Mouse (Mus musculus): Measurements from ENCODE around the gene Cdh12. TPM values are rescaled to one million over a fixed set of nuclear protein-coding genes. Genes with fewer than 3 reads are reported as not detected.

Gene Cdh12
- not detected in 2 replicates for total RNA-seq (2012; rRNA removed)

DNA sequence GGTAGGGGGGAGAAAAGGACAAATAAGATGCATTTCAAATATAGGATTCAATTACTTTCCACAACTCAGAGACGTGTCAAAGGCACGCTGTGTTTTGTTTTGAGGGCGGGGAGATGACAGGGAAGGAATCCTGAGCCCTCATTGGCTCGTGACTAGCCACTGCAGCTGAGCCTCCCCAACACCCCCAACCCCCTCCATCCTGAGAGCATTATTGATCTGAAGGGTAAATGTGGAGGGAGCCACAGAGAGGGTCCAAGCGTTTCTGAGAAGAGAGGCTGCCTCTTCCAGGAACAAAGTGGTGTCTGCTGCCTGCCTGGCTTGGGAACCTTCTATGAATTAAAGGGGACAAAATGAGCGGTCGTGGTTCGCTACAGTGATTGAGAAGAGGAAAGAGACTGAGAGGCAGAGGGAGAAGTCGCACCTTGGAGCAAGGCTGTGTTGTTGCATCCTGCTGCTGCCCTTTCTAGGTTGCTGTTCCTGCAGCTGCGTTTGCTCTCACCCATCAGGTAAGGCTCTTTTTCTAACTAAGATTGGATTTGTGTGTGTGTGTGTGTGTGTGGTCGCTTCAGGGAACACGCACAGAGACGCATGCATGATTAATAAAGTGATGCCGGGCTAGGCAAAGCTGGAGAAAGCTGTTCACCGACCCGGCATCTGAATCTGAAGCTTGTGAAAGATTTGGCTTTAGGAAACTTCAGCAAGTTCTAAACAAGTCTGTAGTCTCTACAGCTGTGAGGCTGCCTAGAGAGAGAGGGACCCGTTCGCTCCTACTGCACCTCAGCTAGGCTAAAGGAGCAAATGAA is at the start of gene Cdh12:
Cdh12 (plus strand) TSS at position 405 of the 803 bp plus-strand sequence.
- Histone ChIP-seq H3K4me3 (ENCODE audit: insufficient read depth in 1 of 2, low read depth in 1 of 2, low read length in 2 of 2, poor library complexity in 1 of 2, severe bottlenecking in 1 of 2) (no peak within 1 kb of the TSS), H3K9me3 (ENCODE audit: control insufficient read depth, insufficient read depth, low read depth, low read length) (no peaks in the 10 kb centered on the region), H3K9ac (ENCODE audit: insufficient read depth, low read depth, low read length, poor library complexity, severe bottlenecking) (no peak within 1 kb of the TSS), H3K36me3 (ENCODE audit: control insufficient read depth, insufficient read depth, low read length, poor library complexity, severe bottlenecking) (no peaks in the 10 kb centered on the region), H3K4me1 (ENCODE audit: control insufficient read depth in 2 of 2, insufficient read depth in 2 of 2, low read length in 2 of 2, poor library complexity in 1 of 2) (no peaks in the 10 kb centered on the region), H3K27ac (ENCODE audit: insufficient read depth, low read depth, low read length, poor library complexity, severe bottlenecking) (no peak within 1 kb of the TSS)
- in situ Hi-C loops (cut with MboI; ENCODE audit: low sequenced_read_pairs in 2 of 2, unreplicated experiment in 2 of 2) = no loop called here
- no peak for DNase-seq (ENCODE audit: low read depth, low spot score)
- TF ChIP-seq ZC3H11A (IDR thresholded peaks at IDR 0.05; ENCODE audit: borderline replicate concordance, low read depth, low read length) = no peak
- TF ChIP-seq MAFK (IDR thresholded peaks at IDR 0.05; ENCODE audit: insufficient read depth, low read depth, low read length) = no peak
- TF ChIP-seq HCFC1 (IDR thresholded peaks at IDR 0.05; ENCODE audit: borderline replicate concordance, insufficient read depth, low read length) = no peak
- no peak for TF ChIP-seq CHD2 (IDR thresholded peaks at IDR 0.05; ENCODE audit: low read depth, low read length)
- TF ChIP-seq ZNF384 (IDR thresholded peaks at IDR 0.05; ENCODE audit: low read depth, low read length) = no peak

- no peaks in the 10 kb centered on the region for H3K36me3 ChIP-seq (ENCODE audit: control insufficient read depth, insufficient read depth, low read length, poor library complexity, severe bottlenecking)
- in situ Hi-C loops (cut with MboI; ENCODE audit: low sequenced_read_pairs in 2 of 2, unreplicated experiment in 2 of 2) = no loop called here
- H3K4me3 ChIP-seq (ENCODE audit: insufficient read depth in 1 of 2, low read depth in 1 of 2, low read length in 2 of 2, poor library complexity in 1 of 2, severe bottlenecking in 1 of 2) = no peak overlapping the region
- no peaks in the 10 kb centered on the region for H3K9me3 ChIP-seq (ENCODE audit: control insufficient read depth, insufficient read depth, low read depth, low read length)
- peak; percentile 1 for DNase-seq (ENCODE audit: low read depth, low spot score)
- H3K4me1 ChIP-seq (ENCODE audit: control insufficient read depth in 2 of 2, insufficient read depth in 2 of 2, low read length in 2 of 2, poor library complexity in 1 of 2) = no peaks in the 10 kb centered on the region
- no peak overlapping the region for H3K27ac ChIP-seq (ENCODE audit: insufficient read depth, low read depth, low read length, poor library complexity, severe bottlenecking)
- H3K9ac ChIP-seq (ENCODE audit: insufficient read depth, low read depth, low read length, poor library complexity, severe bottlenecking) = no peak overlapping the region
- no peak for TF ChIP-seq HCFC1 (IDR thresholded peaks at IDR 0.05; ENCODE audit: borderline replicate concordance, insufficient read depth, low read length)
- TF ChIP-seq CHD2 (IDR thresholded peaks at IDR 0.05; ENCODE audit: low read depth, low read length) = no peak
- no peak for TF ChIP-seq MAFK (IDR thresholded peaks at IDR 0.05; ENCODE audit: insufficient read depth, low read depth, low read length)
- TF ChIP-seq ZC3H11A (IDR thresholded peaks at IDR 0.05; ENCODE audit: borderline replicate concordance, low read depth, low read length) = no peak
- no peak for TF ChIP-seq ZNF384 (IDR thresholded peaks at IDR 0.05; ENCODE audit: low read depth, low read length)
Observed at GRCm38 (mm10) chr15:20403596-20403995, 45.5 kb upstream of the Cdh12 start.

GRCm38 (mm10) chr15:20413397-20413796 is 35.7 kb upstream of the Cdh12 start:
- no peak for DNase-seq (ENCODE audit: low read depth, low spot score)
- Histone ChIP-seq H3K4me3 (ENCODE audit: insufficient read depth in 1 of 2, low read depth in 1 of 2, low read length in 2 of 2, poor library complexity in 1 of 2, severe bottlenecking in 1 of 2) (no peak overlapping the region), H3K9ac (ENCODE audit: insufficient read depth, low read depth, low read length, poor library complexity, severe bottlenecking) (no peak overlapping the region), H3K36me3 (ENCODE audit: control insufficient read depth, insufficient read depth, low read length, poor library complexity, severe bottlenecking) (no peaks in the 10 kb centered on the region), H3K9me3 (ENCODE audit: control insufficient read depth, insufficient read depth, low read depth, low read length) (no peaks in the 10 kb centered on the region), H3K4me1 (ENCODE audit: control insufficient read depth in 2 of 2, insufficient read depth in 2 of 2, low read length in 2 of 2, poor library complexity in 1 of 2) (no peaks in the 10 kb centered on the region), H3K27ac (ENCODE audit: insufficient read depth, low read depth, low read length, poor library complexity, severe bottlenecking) (no peak overlapping the region)
- TF ChIP-seq ZC3H11A (IDR thresholded peaks at IDR 0.05; ENCODE audit: borderline replicate concordance, low read depth, low read length) (no peak), ZNF384 (IDR thresholded peaks at IDR 0.05; ENCODE audit: low read depth, low read length) (no peak), CHD2 (IDR thresholded peaks at IDR 0.05; ENCODE audit: low read depth, low read length) (no peak), MAFK (IDR thresholded peaks at IDR 0.05; ENCODE audit: insufficient read depth, low read depth, low read length) (no peak), HCFC1 (IDR thresholded peaks at IDR 0.05; ENCODE audit: borderline replicate concordance, insufficient read depth, low read length) (no peak)
- in situ Hi-C loops (cut with MboI; ENCODE audit: low sequenced_read_pairs in 2 of 2, unreplicated experiment in 2 of 2) = no loop called here

DNA sequence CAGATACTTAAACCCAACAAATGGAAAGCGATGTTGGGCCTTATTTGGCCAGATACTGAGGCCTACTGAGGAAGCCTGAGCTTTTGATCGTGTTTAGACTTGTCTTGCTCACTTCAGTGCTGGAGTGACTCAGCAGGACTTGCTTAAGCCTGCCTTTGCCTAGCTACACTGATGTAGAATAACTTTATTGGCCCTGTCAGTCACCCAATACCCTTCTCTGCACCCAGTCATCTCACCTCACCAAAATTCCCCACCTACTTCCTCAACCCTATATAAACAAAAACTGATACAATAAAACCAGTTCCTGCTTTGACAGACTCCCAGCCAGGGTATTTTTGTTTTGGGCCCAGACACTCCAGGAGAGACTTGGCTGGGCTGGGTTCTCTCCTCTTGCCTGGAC is 12.7 kb upstream of the Cdh12 start:
- TF ChIP-seq HCFC1 (IDR thresholded peaks at IDR 0.05; ENCODE audit: borderline replicate concordance, insufficient read depth, low read length) (no peak), CHD2 (IDR thresholded peaks at IDR 0.05; ENCODE audit: low read depth, low read length) (no peak), ZNF384 (IDR thresholded peaks at IDR 0.05; ENCODE audit: low read depth, low read length) (no peak), ZC3H11A (IDR thresholded peaks at IDR 0.05; ENCODE audit: borderline replicate concordance, low read depth, low read length) (no peak), MAFK (IDR thresholded peaks at IDR 0.05; ENCODE audit: insufficient read depth, low read depth, low read length) (no peak)
- H3K36me3 ChIP-seq (ENCODE audit: control insufficient read depth, insufficient read depth, low read length, poor library complexity, severe bottlenecking) = no peaks in the 10 kb centered on the region
- no peaks in the 10 kb centered on the region for H3K4me1 ChIP-seq (ENCODE audit: control insufficient read depth in 2 of 2, insufficient read depth in 2 of 2, low read length in 2 of 2, poor library complexity in 1 of 2)
- in situ Hi-C loops (cut with MboI; ENCODE audit: low sequenced_read_pairs in 2 of 2, unreplicated experiment in 2 of 2) = no loop called here
- no peaks in the 10 kb centered on the region for H3K9me3 ChIP-seq (ENCODE audit: control insufficient read depth, insufficient read depth, low read depth, low read length)
- no peak for DNase-seq (ENCODE audit: low read depth, low spot score)
- no peak overlapping the region for H3K27ac ChIP-seq (ENCODE audit: insufficient read depth, low read depth, low read length, poor library complexity, severe bottlenecking)
- H3K4me3 ChIP-seq (ENCODE audit: insufficient read depth in 1 of 2, low read depth in 1 of 2, low read length in 2 of 2, poor library complexity in 1 of 2, severe bottlenecking in 1 of 2) = no peak overlapping the region
- H3K9ac ChIP-seq (ENCODE audit: insufficient read depth, low read depth, low read length, poor library complexity, severe bottlenecking) = no peak overlapping the region

Data from ES-E14 (cell line).